Mouse (Mus musculus) embryonic facial prominence, embryonic 12.5 days (tissue): Measurements from ENCODE around the gene Tnfsf9. TPM values are rescaled to one million over a fixed set of nuclear protein-coding genes. Genes with fewer than 3 reads are reported as not detected.
A peak's percentile ranks its signal among the peaks of the same experiment; 100 is the strongest.

Source experiments
- ATAC-seq: fragments of 200-750 bp; cut with Nextera tagmentation; 2 replicates; pipeline ENCODE4 v1.8.0; 2017; ENCODE audit not compliant: insufficient number of reproducible peaks, insufficient read depth, low FRiP score, low TSS enrichment
- H3K27ac ChIP-seq: fragments of 300-500 bp; sonication (generic); 2 replicates; pipeline ENCODE4 v1.5.1; 2016; ENCODE audit warnings: mild to moderate bottlenecking
- H3K27me3 ChIP-seq: fragments of 300-500 bp; sonication (generic); 2 replicates; pipeline ENCODE4 v1.6.1; 2016; ENCODE audit warnings: mild to moderate bottlenecking, moderate library complexity
- H3K36me3 ChIP-seq: fragments of 300-500 bp; sonication (generic); 2 replicates; pipeline ENCODE4 v1.6.1; 2016; ENCODE audit warnings: mild to moderate bottlenecking
- H3K4me1 ChIP-seq: fragments of 300-500 bp; sonication (generic); 2 replicates; pipeline ENCODE4 v1.6.1; 2016
- H3K4me2 ChIP-seq: fragments of 300-500 bp; sonication (generic); replicated peaks from 2 replicates; pipeline ENCODE4 v1.6.1; 2016; ENCODE audit warnings: mild to moderate bottlenecking, moderate library complexity
- H3K4me3 ChIP-seq: fragments of 300-500 bp; sonication (generic); 2 replicates; pipeline ENCODE4 v1.5.1; 2016; ENCODE audit warnings: mild to moderate bottlenecking
- H3K9ac ChIP-seq: fragments of 300-500 bp; sonication (generic); 2 replicates; pipeline ENCODE4 v1.6.1; 2016; ENCODE audit warnings: mild to moderate bottlenecking, moderate library complexity
- H3K9me3 ChIP-seq: fragments of 300-500 bp; sonication (generic); 2 replicates; pipeline ENCODE4 v1.6.1; 2016; ENCODE audit warnings: mild to moderate bottlenecking, moderate library complexity
- WGBS: fragments of 180-500 bp; shearing (Covaris S2); methylation state at CpG from one replicate; pipeline ENCODE4 v1.1.7; 2016; 5-methylcytosine and 5-hydroxymethylcytosine counted together
- polyA plus RNA-seq: library from polyadenylated mRNA; unstranded; fragments of >200 nt; fragmentation: Nextera tagmentation; extraction: Ambion mirVana; gene quantifications from 2 replicates; pipeline ENCODE4 v1.2.1, GENCODE M21; 2016

Tnfsf9 gene
- polyA plus RNA-seq, 1 experiment from 2014 or later, result 9.6 TPM

DNA sequence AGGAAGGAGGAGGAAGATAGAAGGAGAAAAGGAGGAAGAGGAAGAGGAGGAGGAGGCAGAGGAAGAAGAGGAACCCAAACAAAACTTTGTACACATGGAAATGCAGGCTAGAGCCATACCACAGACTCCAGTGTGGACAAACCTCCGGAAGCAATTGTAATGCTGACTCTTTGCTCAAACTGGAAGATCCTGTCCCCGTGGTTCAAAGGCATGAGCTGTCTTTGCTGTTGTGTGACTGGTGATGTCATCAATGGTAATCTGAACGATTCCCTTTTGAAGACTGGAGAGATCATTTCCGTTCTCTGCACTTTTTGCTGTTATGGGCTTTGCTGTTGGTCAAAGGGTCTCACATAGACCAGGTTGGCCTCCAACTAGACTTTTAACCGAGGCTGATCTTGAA lies 6.8 kb upstream of the Tnfsf9 start:
- 87% methylated on average over 5 of the region's 5 CpGs for WGBS
- H3K27ac ChIP-seq, result no peak overlapping the region
- ATAC-seq, result no peak

DNA sequence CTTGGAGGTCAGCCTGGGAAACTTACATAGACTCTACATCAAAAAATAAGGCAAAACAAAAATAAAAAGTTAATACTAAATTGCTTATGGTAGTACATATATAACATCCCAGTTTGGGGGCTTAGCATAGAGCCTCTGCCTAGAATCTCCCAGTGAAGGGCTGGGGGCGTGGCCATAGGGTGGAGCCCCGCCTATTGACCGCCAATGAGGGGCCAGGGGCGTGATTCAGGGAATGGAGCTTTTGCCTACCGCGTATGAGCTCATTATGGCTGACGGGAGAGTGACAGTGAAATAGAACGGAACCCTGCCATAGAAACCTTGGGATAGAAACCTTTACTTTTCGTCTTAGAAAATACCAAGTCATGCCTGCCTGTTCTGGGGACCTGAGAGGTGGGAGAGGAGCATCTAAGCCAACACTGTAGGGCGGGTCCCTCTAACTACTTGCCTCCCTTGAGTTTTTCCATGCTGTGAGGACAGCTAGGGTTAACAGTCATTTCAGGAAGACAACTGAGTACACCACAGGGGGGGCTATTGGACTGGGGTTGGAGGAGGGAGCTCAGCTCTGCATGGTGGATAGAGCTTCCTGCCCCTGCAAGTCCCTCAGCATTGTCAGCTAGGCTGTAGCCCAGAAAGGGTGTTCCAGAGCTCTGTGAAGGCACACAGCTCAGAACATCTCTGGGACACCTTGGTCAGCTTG lies 5.3 kb upstream of the Tnfsf9 start:
- Histone ChIP-seq H3K4me1 (peaks cover 6% of the 10 kb centered on the region; the same call in 1 of the 2 replicates), H3K9ac (no peak overlapping the region), H3K4me2 (no peak overlapping the region), H3K27ac (no peak overlapping the region), H3K36me3 (no peaks in the 10 kb centered on the region), H3K27me3 (no peaks in the 10 kb centered on the region; the same call in 1 of the 2 replicates), H3K4me3 (no peak overlapping the region), H3K9me3 (no peaks in the 10 kb centered on the region)
- 5% methylated on average over 10 of the region's 10 CpGs for WGBS
- ATAC-seq, result no peak

More for the DNA sequence above, 6.8 kb upstream of the Tnfsf9 start:
- Histone ChIP-seq H3K9me3 (0 out of 2 replicates have a peak, but pooled peaks cover 3% of the 10 kb centered on the region), H3K4me2 (no peak overlapping the region), H3K27me3 (no peaks in the 10 kb centered on the region; the same call in 1 of the 2 replicates), H3K4me1 (no peaks in the 10 kb centered on the region), H3K36me3 (no peaks in the 10 kb centered on the region), H3K9ac (no peak overlapping the region), H3K4me3 (no peak overlapping the region)

DNA sequence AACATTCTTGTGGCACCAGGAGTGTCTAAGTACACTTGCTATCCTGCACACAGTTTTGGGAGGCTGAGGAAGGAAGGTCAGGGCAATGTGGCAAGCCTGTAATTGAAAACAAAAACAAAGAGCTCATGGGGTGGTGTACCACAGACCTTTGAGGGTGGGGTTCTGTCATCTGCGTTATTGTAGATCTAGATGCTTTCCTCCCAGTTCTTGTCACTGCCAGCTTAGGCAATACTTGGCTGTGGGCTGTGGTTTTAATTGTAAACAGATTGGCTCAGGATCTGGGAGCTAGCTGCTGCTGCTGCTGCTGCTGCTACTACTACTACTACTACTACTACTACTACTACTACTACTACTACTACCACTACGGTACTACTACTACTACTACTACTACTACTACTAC lies 2.8 kb upstream of the Tnfsf9 start:
- H3K27ac ChIP-seq, result no peak overlapping the region
- peaks cover 13% of the 10 kb centered on the region; the same call in 1 of the 2 replicates for H3K4me1 ChIP-seq
- WGBS, result 59% methylated on average over 2 of the region's 2 CpGs

GRCm38 (mm10) chr17:57104496-57104895 lies 629 bp upstream of the Tnfsf9 start:
- Histone ChIP-seq H3K27ac (no peak overlapping the region), H3K9ac (no peak overlapping the region), H3K9me3 (no peaks in the 10 kb centered on the region), H3K4me3 (peak overlapping the region; percentile 64), H3K4me1 (peaks cover 13% of the 10 kb centered on the region; the same call in 1 of the 2 replicates), H3K27me3 (no peaks in the 10 kb centered on the region), H3K4me2 (peak overlapping the region; percentile 82), H3K36me3 (no peaks in the 10 kb centered on the region)
- ATAC-seq, result peak; percentile 24; the same call in 1 of the 2 replicates
- WGBS, result 37% methylated on average over 4 of the region's 4 CpGs

More for the DNA sequence above, 2.8 kb upstream of the Tnfsf9 start:
- H3K4me3 ChIP-seq, result no peak overlapping the region
- no peaks in the 10 kb centered on the region for H3K36me3 ChIP-seq
- no peaks in the 10 kb centered on the region for H3K27me3 ChIP-seq
- no peak for ATAC-seq
- H3K9me3 ChIP-seq, result no peaks in the 10 kb centered on the region
- H3K4me2 ChIP-seq, result no peak overlapping the region
- H3K9ac ChIP-seq, result no peak overlapping the region

DNA sequence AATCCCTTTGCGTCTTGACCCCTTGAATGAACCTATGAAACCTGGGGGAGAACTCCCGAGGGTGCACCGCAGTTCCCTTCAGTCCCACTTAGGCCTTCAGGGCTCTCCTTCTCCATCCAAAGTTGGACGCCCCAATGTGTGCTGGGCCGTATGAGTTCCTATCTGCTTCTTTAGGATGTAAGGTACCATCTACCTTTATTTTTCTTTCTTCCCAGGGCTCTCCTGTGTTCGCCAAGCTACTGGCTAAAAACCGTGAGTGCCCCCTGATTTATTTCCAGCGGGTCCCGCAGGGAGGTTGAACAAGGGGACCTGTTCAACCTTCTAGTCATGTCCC lies 877 bp downstream of the Tnfsf9 start:
- Histone ChIP-seq H3K9me3 (no peaks in the 10 kb centered on the region), H3K4me2 (peak overlapping the region; percentile 82), H3K36me3 (no peaks in the 10 kb centered on the region), H3K9ac (peak overlapping the region; percentile 75; the same call in 1 of the 2 replicates), H3K27me3 (no peaks in the 10 kb centered on the region), H3K27ac (no peak overlapping the region), H3K4me1 (peaks cover 13% of the 10 kb centered on the region; the same call in 1 of the 2 replicates), H3K4me3 (peak overlapping the region; percentile 64)
- 5% methylated on average over 9 of the region's 9 CpGs for WGBS
- ATAC-seq, result no peak

GRCm38 (mm10) chr17:57107064-57107463 lies 1.9 kb downstream of the Tnfsf9 start:
- Histone ChIP-seq H3K9ac (no peak overlapping the region), H3K4me1 (peaks cover 13% of the 10 kb centered on the region; the same call in 1 of the 2 replicates), H3K36me3 (no peaks in the 10 kb centered on the region), H3K9me3 (no peaks in the 10 kb centered on the region), H3K4me3 (no peak overlapping the region), H3K4me2 (peak overlapping the region; percentile 82; the same call in 1 of the 2 replicates), H3K27me3 (no peaks in the 10 kb centered on the region), H3K27ac (no peak overlapping the region)
- WGBS, result 87% methylated on average over 5 of the region's 5 CpGs
- ATAC-seq, result no peak

DNA sequence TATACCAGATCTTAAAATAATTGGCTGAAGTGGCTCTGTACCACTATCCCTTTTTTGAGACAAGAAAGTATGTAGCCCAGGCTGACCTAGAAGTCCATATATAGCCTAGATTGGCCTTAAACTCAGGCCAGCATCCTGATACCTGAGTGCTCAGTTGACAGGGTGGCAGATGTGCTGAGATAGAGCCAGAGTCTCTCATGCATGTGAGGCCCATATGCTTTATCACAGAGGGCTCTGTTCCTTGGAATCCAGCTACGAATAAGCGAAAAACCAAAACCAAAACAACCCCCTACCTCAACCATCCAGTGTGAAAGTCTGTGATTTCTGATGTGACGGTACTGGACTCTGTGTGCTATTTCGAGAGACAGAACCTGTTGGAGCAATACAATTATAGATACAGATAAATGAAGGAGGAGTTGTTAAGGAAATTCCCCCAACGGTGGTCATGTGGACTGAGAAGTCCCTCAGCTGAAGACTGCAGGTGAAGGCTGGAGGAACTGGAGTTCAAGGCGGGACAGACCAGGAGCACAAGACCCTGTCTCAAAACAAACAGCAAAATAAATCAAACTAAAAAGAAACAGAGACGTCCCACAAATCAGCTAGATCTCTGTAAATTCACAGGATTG lies 3.0 kb downstream of the Tnfsf9 start:
- WGBS, result 81% methylated on average over 7 of the region's 7 CpGs

DNA sequence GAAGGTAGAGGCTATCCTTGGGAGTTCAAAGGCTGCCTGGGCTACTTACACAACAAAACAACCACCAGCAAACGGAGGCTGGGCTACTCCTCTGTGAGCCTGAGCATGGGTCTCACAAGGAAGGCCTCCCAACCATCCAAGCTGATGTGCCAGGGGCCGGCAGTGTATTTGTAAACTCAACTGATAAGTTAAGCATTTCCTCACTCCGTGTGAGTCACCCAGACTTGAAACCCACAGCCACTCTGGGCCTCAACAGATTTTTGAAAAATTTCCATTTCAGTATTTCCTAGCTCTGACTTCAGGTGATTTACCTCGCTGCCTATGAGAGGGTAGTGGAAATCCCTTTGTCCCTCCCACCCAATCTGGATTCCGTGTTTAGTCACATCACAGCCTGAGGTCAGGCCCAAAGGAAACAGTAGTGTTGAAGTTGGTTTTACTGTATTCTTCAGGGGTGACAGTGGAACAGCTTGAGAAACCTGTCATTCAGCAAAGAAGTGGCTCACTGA lies 3.6 kb downstream of the Tnfsf9 start:
- WGBS, result 53% methylated on average over 5 of the region's 5 CpGs

More for the DNA sequence above, 3.0 kb downstream of the Tnfsf9 start:
- H3K36me3 ChIP-seq, result no peaks in the 10 kb centered on the region
- no peak overlapping the region for H3K4me2 ChIP-seq
- no peaks in the 10 kb centered on the region for H3K27me3 ChIP-seq
- H3K4me1 ChIP-seq, result peaks cover 13% of the 10 kb centered on the region; the same call in 1 of the 2 replicates
- H3K9me3 ChIP-seq, result no peaks in the 10 kb centered on the region
- no peak overlapping the region for H3K27ac ChIP-seq
- no peak overlapping the region for H3K4me3 ChIP-seq
- H3K9ac ChIP-seq, result no peak overlapping the region
- ATAC-seq, result no peak

DNA sequence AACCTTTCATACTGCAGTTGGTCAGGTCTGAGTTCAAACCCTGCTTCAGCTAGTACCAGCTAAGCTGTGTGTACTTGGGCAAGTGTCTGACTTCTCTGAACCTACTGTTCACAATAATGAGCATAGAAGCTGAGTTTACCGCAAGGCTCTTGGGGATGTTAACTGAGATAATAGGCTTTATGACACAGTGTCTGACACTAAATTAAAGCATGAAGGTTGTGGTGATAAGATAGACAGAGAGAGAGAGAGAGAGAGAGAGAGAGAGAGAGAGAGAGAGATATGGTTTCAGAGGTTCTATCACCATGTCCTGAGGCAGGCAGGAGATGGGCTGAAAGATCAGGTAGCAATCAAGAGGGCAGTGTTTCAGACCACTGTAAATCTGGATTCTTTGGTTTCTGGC lies 4.9 kb downstream of the Tnfsf9 start:
- Histone ChIP-seq H3K4me1 (peaks cover 6% of the 10 kb centered on the region; the same call in 1 of the 2 replicates), H3K27me3 (no peaks in the 10 kb centered on the region), H3K9me3 (no peaks in the 10 kb centered on the region), H3K36me3 (no peaks in the 10 kb centered on the region), H3K27ac (no peak overlapping the region), H3K4me2 (no peak overlapping the region), H3K4me3 (no peak overlapping the region), H3K9ac (no peak overlapping the region)
- WGBS, result 82% methylated on average over 1 of the region's 1 CpGs
- no peak for ATAC-seq

More for the DNA sequence above, 3.6 kb downstream of the Tnfsf9 start:
- no peak overlapping the region for H3K27ac ChIP-seq
- H3K9ac ChIP-seq, result no peak overlapping the region
- no peaks in the 10 kb centered on the region for H3K27me3 ChIP-seq
- no peak for ATAC-seq
- H3K4me3 ChIP-seq, result no peak overlapping the region
- no peak overlapping the region for H3K4me2 ChIP-seq
- no peaks in the 10 kb centered on the region for H3K36me3 ChIP-seq
- H3K9me3 ChIP-seq, result no peaks in the 10 kb centered on the region
- H3K4me1 ChIP-seq, result peaks cover 13% of the 10 kb centered on the region; the same call in 1 of the 2 replicates

- Histone ChIP-seq H3K9ac (no peak overlapping the region), H3K27ac (no peak overlapping the region), H3K9me3 (no peaks in the 10 kb centered on the region), H3K4me3 (no peak overlapping the region), H3K4me2 (no peak overlapping the region), H3K4me1 (no peaks in the 10 kb centered on the region), H3K27me3 (no peaks in the 10 kb centered on the region), H3K36me3 (no peaks in the 10 kb centered on the region)
- WGBS, result 84% methylated on average over 10 of the region's 10 CpGs
- ATAC-seq, result no peak
Observed at GRCm38 (mm10) chr17:57112768-57113474, 7.8 kb downstream of the Tnfsf9 start.

- Histone ChIP-seq H3K9me3 (no peaks in the 10 kb centered on the region), H3K27ac (no peak overlapping the region), H3K9ac (no peak overlapping the region), H3K4me2 (no peak overlapping the region), H3K4me1 (no peaks in the 10 kb centered on the region), H3K4me3 (no peak overlapping the region), H3K27me3 (no peaks in the 10 kb centered on the region), H3K36me3 (no peaks in the 10 kb centered on the region)
- 79% methylated on average over 2 of the region's 2 CpGs for WGBS
- ATAC-seq, result no peak
Observed at GRCm38 (mm10) chr17:57116801-57117200, 11.7 kb downstream of the Tnfsf9 start.
